Comparison of ENCODE assay signal across 23 mouse cellular contexts in genomic region chr7:135239441-135239840, GRCm38 (mm10). TPM values are rescaled to one million over a fixed set of nuclear protein-coding genes. Genes with fewer than 3 reads are reported as not detected.
"Had no signal": no experiment of that assay in that cellular context is flagged by ENCODE, and none has a peak within 500 bp of the region (broad histone marks: within the 10 kb centered on the region; RNA-seq: fewer than 3 reads in every experiment).

No protein-coding gene starts in this region.

- H3K27me3 ChIP-seq: neural tube, embryonic 13.5 days; neural tube, embryonic 15.5 days; stomach, embryonic 15.5 days had no signal

- H3K9me3 ChIP-seq: neural tube, embryonic 13.5 days; neural tube, embryonic 15.5 days; stomach, embryonic 15.5 days had no signal

- H3K36me3 ChIP-seq: neural tube, embryonic 13.5 days; neural tube, embryonic 15.5 days; stomach, embryonic 15.5 days had no signal

- H3K27ac ChIP-seq: neural tube, embryonic 13.5 days; neural tube, embryonic 15.5 days; stomach, embryonic 15.5 days; stomach, postnatal 0 days had no signal

- DNase-seq: retina, postnatal 1 day; right cerebral cortex, adult 18-20 months; right cerebral cortex, postnatal 14 days; right cerebral cortex, postnatal 25 days; right cerebral cortex, postnatal 4 days; spleen, adult 18-20 months; thymus, adult 18-20 months; thymus, adult 2 months; thymus, postnatal 14 days; thymus, postnatal 25 days; thymus, postnatal 36 days; thymus, postnatal 4 days had no signal

- H3K4me3 ChIP-seq: neural tube, embryonic 13.5 days; neural tube, embryonic 15.5 days; stomach, embryonic 15.5 days had no signal

- H3K4me1 ChIP-seq: neural tube, embryonic 13.5 days had no signal

RNA-seq across cellular contexts. Expression of gene Nps, which starts 19.1 kb away (rescaled TPM):
- total RNA-seq: neutrophil, adult 5-6 weeks had no signal
- polyA plus RNA-seq: neural tube, embryonic 13.5 days; neural tube, embryonic 14.5 days; neural tube, embryonic 15.5 days; small intestine, adult 2 months; spleen, adult 2 months; stomach, embryonic 14.5 days; stomach, embryonic 15.5 days; stomach, embryonic 16.5 days; stomach, postnatal 0 days; thymus, adult 2 months; thymus, postnatal 0 days had no signal
